In the genomic region with DNA sequence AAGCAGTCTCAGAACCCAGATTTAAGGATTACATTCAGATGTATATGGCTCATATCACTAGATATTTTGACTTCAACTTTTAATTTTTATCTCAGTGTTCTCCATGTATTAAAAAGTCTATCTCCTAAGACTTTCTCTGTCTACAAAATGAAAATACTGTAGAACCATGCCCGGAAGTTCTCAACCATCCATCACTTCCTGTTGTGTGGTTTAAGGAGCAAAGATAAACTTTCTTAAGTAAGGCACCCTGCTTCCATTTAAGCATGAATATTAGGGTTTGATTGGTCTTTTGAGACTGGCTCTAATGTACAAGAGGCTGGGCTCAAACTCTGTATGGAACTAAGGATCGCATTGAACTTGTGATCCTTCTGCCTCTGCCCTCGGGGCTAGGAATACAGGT, we compare ENCODE assay signal across 21 mouse cellular contexts. TPM values are rescaled to one million over a fixed set of nuclear protein-coding genes. Genes with fewer than 3 reads are reported as not detected.
DNase-seq lines count a peak whose midpoint lies in the region; ATAC-seq lines count a peak whose summit lies in the region.
"Had no signal": no experiment of that assay in that cellular context is flagged by ENCODE, and none has a peak within 500 bp of the region (broad histone marks: within the 10 kb centered on the region; RNA-seq: fewer than 3 reads in every experiment).

No protein-coding gene starts in this region.

- DNase-seq in 416B (ENCODE audit: low read depth): peak; percentile 42
- no peak for DNase-seq in spleen, postnatal 36 days (ENCODE audit: low spot score in 2 of 2)
- DNase-seq in yolk sac, embryonic 10.5 days (ENCODE audit: low spot score): no peak
- DNase-seq in embryo, embryonic 10.5 days (ENCODE audit: low spot score): no peak
- DNase-seq: adrenal gland, adult 2 months; adrenal gland, postnatal 10 days; adrenal gland, postnatal 25 days; B cell, adult 2 months; cerebellum, adult 11 months; cerebellum, adult 18-20 months; cerebellum, adult 8-10 months; cerebellum, adult 9-11 months; cerebellum, postnatal 14 days; cerebellum, postnatal 36 days; forebrain, postnatal 0 days had no signal

- ATAC-seq in CD4-positive, CD25-positive, alpha-beta regulatory T cell, adult 4 months: peak; percentile 56
- ATAC-seq in activated CD4-positive, CD25-positive, alpha-beta regulatory T cell, adult 4 months: peak; percentile 44
- ATAC-seq in inflammation-experienced regulatory T-cells, adult 6 months: peak; percentile 38
- ATAC-seq: forebrain, embryonic 13.5 days; forebrain, embryonic 15.5 days; forebrain, postnatal 0 days; Patski had no signal

RNA-seq across cellular contexts. Expression of gene Tmem168, which starts 6.7 kb away (rescaled TPM):
- 10 to 100 TPM; 37.1 to 43.5 TPM for polyA plus RNA-seq in CD4-positive, CD25-positive, alpha-beta regulatory T cell, adult 4 months (2017; shearing (Covaris generic))
- 10 to 100 TPM; 38.4 to 41.2 TPM for polyA plus RNA-seq in activated CD4-positive, CD25-positive, alpha-beta regulatory T cell, adult 4 months (2017; shearing (Covaris generic))
- polyA plus RNA-seq in inflammation-experienced regulatory T-cells, adult 6 months (2017; shearing (Covaris generic)): 10 to 100 TPM; 37.8 to 46.5 (median 39.8) TPM
